Mouse (Mus musculus) heart, adult 8-10 months (tissue): ENCODE measurements around the gene Cacna1g. TPM values are rescaled to one million over a fixed set of nuclear protein-coding genes. Genes with fewer than 3 reads are reported as not detected.
"Not testable (repeated sequence)": the region's sequence is repeated elsewhere in the genome, so short reads cannot be mapped to it uniquely, and the experiment has no call there.

Experiments
- DNase-seq: peaks from one replicate; pipeline ENCODE4 v3.0.0; 2022; ENCODE audit warnings: low spot score
- total RNA-seq, 4 experiments: library from RNA; stranded (reverse); gene quantifications; 2 replicates each; pipeline ENCODE4 v1.2.4; 2022

Cacna1g gene
- total RNA-seq, 4 experiments from 2014 or later = 6.7 to 14.6 (median 12.5) TPM

GRCm38 (mm10) chr11:94404641-94405260 lies 69.2 kb downstream of the Cacna1g start:
- peak; percentile 72 for DNase-seq

- no peak for DNase-seq
Measured at GRCm38 (mm10) chr11:94404178-94404577, 69.8 kb downstream of the Cacna1g start.

GRCm38 (mm10) chr11:94403757-94404156 lies 70.2 kb downstream of the Cacna1g start:
- no peak for DNase-seq

- no peak for DNase-seq
Measured at GRCm38 (mm10) chr11:94402731-94403130, 71.3 kb downstream of the Cacna1g start.

GRCm38 (mm10) chr11:94402029-94402428 lies 72.0 kb downstream of the Cacna1g start:
- DNase-seq = not testable (repeated sequence)

GRCm38 (mm10) chr11:94400996-94401395 lies 73.0 kb downstream of the Cacna1g start:
- no peak for DNase-seq

GRCm38 (mm10) chr11:94394107-94394506 lies 79.9 kb downstream of the Cacna1g start:
- DNase-seq = no peak

GRCm38 (mm10) chr11:94393490-94393889 lies 80.5 kb downstream of the Cacna1g start:
- not testable (repeated sequence) for DNase-seq

GRCm38 (mm10) chr11:94392672-94393109 lies 81.3 kb downstream of the Cacna1g start, which contains the start of gene Abcc3:
TSS of gene Abcc3 (minus strand) at chr11:94392997.
- peak; percentile 35 for DNase-seq

GRCm38 (mm10) chr11:94391661-94392060 lies 82.3 kb downstream of the Cacna1g start:
- DNase-seq = no peak

GRCm38 (mm10) chr11:94390825-94391224 lies 83.2 kb downstream of the Cacna1g start:
- no peak for DNase-seq

- no peak for DNase-seq
Measured at GRCm38 (mm10) chr11:94389724-94390396, 84.1 kb downstream of the Cacna1g start.

GRCm38 (mm10) chr11:94389021-94389420 lies 85.0 kb downstream of the Cacna1g start:
- no peak for DNase-seq

- DNase-seq = no peak
Measured at GRCm38 (mm10) chr11:94387756-94388155, 86.2 kb downstream of the Cacna1g start.

- peak; percentile 27 for DNase-seq
Measured at GRCm38 (mm10) chr11:94385977-94386771, 87.8 kb downstream of the Cacna1g start.

GRCm38 (mm10) chr11:94379736-94380135 lies 94.3 kb downstream of the Cacna1g start:
- DNase-seq = no peak

- DNase-seq = no peak
Measured at GRCm38 (mm10) chr11:94379061-94379460, 94.9 kb downstream of the Cacna1g start.

- no peak for DNase-seq
Measured at GRCm38 (mm10) chr11:94374276-94374948, 99.6 kb downstream of the Cacna1g start.

- no peak for DNase-seq
Measured at GRCm38 (mm10) chr11:94370809-94371208, 103.2 kb downstream of the Cacna1g start.

- DNase-seq = no peak
Measured at GRCm38 (mm10) chr11:94369981-94370380, 104.0 kb downstream of the Cacna1g start.

- no peak for DNase-seq
Measured at GRCm38 (mm10) chr11:94365340-94365739, 108.7 kb downstream of the Cacna1g start.

GRCm38 (mm10) chr11:94363690-94364089 lies 110.3 kb downstream of the Cacna1g start:
- DNase-seq = no peak
